Mouse (Mus musculus) thymus, postnatal 10 days (tissue): ENCODE measurements around the gene Tex29.
"Not testable (repeated sequence)": the region's sequence is repeated elsewhere in the genome, so short reads cannot be mapped to it uniquely, and the experiment has no call there.

Source experiments
- DNase-seq, 2 experiments: peaks; one replicate each; pipeline ENCODE4 v3.0.0; 2021; ENCODE audit warnings: low spot score in 2 of 2

The Tex29 gene

DNA sequence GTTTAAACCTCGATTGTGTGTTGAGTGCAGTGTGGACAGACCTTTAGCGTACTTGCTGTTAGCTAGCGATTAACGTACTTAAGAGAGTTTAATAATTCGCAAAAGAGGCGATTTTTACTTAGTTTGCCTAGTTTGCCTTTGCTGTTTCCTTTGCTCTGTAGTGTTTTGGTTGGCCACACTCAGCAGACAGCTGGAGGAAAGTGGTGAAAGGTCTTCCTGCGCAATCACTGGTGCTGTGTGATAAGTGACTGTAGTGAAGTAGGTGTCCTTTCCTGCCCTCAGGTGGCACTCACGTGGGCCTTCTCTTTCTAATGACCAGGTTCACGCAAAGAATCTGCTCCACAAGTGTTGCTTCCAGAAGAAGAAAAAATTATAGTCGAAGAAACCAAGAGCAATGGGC, 9.1 kb upstream of the Tex29 start:
- DNase-seq = no peak

DNA sequence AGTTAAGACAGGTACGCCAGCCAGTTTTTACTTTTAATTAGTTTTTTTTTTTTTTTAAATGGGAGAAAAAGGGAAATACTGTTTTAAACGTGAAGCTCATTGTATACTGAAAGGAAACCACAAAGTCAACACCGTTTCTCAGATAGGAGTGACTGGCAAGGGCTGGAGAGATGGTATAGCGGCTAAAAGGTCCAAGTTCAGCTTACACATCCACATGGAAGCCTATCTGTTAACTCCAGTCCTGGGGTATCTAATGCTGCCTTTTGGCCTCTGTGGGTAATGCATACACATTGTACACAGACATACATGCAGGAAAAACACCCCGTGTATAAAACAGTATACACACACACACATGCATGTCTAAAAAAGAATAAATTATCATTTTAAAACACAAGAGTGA, 8.3 kb upstream of the Tex29 start:
- DNase-seq = no peak

DNA sequence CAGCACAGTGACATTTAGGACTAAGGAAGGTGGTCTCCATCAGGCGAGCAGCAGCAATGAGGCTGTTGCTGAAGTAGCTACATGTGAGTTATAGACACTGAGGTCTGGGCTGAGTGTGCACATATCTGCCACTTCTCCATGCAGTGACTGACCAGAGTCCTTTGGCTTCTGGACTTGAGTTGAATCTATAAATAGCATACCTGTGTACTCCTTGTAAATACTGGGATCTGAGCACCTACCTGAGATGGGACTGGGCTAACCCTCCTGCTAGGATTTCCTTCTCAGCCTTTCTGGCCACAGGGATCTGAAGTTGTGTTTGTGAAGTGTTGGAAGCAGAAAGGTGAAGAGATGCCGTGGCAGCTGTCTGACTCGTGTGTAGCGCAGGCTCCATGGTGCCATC, 7.1 kb upstream of the Tex29 start:
- DNase-seq = no peak

DNA sequence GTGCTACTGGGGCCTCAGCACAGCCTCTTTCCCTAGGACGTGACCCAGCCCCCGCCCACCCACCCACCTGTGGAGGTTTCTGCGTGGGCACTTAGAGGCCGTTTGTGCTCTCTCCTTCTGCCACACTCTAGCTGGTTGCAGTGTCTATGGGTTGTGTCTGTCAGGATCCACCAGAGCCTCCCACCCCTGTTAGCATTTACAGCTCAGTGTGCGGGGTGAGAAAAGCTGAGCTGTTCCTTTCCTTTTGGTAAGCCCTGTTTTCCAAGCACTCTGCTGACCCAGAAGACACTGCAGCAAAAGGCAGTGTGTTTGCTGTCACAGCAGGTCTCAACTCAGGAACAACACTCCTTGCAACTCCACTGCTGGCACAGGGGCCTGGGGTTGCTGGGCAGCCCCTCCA, 6.1 kb upstream of the Tex29 start:
- no peak for DNase-seq

DNA sequence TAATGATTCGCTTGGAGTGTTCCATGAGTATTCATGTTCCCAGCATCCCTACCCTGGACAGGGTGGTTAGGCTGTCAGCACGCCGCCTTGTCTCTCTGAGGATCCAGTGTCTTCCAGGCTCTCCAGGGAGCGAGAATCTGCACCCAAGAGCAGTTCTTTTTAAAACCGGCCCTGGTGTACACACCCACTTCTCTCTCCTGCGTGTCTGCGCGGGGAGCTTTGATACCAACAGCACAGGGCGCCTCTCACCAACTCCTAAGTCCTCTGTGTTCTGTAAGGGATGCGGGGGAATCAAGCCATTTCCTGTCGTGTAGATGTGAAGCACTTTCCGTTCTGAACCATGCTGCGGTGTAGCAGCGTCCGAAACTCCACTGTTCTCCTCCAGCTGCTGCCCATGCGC, 5.6 kb upstream of the Tex29 start:
- no peak for DNase-seq

DNA sequence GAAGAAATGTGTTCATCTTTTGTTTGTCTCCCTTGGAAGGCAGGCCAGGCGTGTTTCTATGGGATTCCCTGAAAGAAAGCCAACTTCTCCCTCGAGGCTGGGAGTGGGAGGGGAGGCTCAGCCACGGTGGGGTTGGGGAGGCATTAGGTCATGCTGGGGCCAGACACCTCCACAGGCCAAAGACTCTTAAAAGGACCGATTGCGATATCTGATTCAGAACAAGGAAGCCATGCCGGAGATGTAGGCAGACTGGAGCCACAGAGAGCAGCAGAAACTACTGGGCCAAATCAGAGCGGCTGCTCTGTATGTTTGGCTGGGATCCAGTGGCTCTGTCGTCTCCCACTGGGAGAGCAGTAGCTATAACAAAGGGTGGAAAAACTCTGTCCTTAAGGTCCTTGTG, 1.3 kb downstream of the Tex29 start:
- no peak for DNase-seq

DNA sequence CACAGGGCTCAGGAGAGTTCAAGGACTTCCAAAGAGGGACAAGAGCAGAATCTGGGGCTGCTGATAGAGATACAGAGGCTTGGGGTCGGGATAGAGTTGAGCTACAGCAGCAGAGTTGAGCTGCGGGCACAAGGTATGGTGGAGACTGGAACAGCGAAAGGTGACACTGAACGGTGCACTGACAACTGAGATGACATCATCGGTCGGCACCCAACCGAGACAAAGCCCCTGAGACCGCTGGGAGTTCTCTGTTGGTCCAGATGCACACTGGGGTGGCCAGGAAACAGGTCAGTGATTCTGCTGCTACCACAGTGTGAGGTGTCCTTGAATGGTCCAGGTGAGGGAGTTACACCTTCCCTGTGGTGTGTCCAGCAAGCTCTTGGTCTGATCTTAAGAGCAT, 2.5 kb downstream of the Tex29 start:
- DNase-seq = no peak

DNA sequence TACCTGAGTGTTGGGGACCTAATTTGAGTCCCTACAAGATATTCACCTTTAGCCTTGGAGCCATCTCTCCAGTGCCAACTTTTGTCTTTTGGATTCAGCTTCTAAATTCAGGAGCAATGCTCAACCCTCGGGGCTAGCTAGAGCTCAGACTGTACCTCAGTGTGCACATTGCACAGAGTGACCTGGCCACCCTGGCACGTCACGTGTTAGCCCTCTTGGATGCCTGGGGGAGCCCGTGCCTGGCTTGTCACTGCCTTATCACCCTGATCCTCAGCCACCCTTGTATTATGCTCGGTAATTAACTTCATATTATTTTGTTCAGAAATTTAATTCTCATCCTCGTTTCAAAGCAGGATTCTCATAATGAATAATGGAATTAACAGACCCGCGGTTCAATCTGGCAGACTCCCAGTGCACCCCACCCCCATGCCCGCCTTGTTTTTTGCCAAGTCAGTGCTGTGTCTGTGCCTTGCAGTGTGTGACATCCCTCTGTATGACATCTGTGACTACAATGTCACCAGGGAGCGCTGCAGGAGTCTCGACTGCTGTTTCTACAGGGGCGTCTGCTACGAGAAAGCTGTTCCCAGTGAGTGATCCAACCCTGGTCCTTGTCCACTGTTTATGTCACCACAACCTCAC, 3.5 kb downstream of the Tex29 start:
- no peak for DNase-seq

DNA sequence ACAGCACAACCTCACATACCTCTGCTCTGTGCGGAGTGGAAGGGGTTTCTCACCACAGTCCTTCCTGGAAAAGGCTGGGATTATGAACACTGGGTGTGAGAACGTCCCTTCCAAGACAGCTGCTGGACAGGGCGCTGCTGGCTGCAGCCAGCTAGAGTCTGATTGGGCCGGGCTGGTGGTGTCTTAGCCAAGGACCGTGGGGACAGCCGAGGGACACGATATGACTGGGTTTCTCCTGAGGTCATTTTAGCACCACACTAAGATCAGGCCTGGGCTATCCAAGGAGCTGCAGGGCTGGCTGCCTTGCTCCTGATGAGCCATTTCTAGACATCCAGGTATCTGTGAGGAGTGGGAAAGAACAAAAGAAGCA, 4.0 kb downstream of the Tex29 start:
- no peak for DNase-seq

DNA sequence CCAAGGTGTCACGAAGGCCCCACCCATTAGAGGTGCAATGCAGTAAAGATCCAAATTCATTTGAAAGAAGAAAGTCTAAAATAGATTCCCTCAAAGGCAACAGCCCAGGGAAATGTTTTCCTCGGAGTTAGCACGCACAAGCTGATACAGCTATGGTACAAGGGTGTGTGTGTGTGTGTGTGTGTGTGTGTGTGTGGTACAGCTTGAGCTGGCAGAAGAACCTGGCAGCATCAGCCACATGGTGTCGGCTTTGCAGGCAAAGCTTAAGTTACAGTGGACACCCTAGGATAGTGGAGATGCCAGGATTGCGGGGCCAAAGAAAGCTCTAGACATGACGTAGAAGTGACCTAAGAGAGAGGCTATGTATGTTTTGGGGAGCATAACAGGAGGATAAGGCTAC, 6.5 kb downstream of the Tex29 start:
- DNase-seq = no peak

DNA sequence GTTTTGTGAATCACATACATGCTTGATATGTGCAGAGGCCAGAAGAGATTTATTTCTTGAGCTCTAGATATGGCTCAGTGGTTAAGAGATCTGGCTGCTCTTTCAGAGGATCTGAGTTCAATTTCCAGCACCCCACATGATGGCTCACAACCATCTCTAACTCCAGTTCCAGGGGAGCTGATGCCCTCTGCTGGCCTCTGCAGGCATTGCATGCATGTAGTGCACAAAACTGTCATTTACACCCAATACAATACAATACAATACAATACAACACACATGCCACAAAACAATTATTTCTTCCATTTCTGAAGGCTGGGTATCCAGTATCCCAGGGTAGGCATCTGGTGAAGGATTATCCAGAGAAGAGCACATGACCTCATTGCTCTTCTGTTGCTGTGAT, 27.6 kb downstream of the Tex29 start:
- DNase-seq = no peak

DNA sequence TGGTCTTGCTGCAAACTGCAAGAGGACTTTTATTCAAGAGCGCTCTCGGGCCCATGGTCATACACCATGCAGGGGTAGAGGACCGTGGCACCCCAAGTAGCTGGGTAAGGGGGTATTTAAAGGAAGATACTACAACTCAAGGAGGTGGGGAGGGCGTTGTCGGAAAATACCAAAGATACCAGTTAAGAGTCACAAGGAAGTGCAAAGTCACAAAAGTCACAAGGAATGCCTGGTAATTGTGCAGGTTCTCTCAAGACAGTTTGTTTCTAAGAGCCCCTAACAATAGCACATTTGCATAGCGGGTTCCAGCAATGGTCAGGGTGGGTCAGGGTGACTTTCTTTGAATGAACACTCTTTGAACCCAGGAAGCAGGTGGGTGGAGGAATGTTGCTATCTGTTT, 34.0 kb downstream of the Tex29 start:
- not testable (repeated sequence) for DNase-seq

DNA sequence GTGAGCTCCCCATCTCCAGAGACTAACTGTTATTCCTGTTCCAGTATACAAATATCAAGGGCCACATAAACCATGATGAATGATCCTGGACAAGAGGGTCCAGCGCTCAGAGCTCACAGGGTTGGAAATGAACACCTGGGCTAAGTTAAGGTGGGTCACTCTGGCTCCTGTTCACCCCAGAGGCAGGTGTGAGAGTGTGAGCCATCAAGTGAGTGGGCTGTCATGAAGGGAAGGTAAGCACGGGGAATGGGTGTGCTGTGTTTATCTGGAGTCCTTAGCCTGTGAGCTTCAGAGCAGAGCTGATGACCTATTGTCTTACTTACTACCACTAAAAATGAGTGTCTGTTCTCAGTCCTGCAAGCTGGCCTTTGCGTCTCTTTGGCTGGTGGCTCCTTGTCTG, 44.4 kb downstream of the Tex29 start:
- DNase-seq = no peak

DNA sequence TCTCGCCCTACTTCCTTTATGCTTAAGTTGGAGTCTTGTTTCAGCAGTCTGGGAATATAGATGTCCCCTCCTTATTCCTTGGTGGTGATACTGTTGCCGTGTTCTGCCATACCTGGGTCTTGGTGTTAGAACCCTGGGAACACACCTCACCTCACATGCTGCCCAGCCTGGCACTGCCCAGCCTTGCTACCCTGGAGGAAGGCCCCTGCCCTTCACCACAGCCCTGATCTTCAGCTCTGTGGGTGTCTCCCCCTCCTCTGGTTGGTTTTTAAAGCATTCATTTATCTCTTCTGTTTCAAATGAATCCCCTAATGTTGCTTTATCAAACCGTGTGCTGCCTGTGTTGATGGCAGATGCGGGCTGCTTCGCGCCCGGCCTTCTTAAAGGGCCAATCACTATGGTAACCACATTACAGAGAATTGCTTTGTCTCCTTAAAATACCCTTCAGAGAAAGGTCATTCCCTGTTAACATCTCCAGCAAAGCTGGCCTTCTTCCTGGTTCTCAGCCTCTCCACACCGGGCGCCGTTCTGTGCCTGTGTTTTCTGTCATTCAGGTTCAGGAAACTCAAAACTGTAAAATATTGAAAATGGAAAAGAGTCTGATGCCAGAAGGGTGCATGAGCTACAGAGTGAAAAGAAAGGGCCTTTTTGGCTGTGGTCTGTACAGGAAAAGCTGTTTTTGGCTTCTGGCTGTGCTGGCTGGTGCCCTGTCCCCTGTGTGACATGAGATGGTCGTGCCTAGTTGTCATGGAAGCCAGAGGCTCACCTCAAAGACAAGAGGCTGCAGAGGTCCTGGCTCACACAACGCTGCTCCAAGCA, 45.8 kb downstream of the Tex29 start:
- DNase-seq = no peak

DNA sequence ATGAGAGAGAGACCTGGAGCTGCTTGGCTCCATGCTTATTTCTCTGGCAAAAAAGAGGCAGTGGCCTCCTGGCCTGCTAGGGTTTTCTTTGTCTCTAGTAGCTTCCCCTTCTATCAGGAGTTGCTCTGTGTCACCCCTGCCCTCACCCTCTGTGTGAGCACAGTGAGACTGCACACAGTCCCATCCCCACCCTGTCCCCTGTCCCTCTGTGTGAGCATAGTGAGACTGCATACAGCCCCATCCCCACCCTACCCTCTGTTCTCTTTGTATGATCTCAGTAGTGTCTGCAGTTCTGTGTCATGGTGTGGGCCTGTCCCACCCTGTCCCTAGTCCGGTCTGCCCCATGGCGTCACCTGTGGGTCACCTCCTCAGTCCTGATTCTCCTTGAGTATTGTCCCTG, 46.5 kb downstream of the Tex29 start:
- DNase-seq = no peak

DNA sequence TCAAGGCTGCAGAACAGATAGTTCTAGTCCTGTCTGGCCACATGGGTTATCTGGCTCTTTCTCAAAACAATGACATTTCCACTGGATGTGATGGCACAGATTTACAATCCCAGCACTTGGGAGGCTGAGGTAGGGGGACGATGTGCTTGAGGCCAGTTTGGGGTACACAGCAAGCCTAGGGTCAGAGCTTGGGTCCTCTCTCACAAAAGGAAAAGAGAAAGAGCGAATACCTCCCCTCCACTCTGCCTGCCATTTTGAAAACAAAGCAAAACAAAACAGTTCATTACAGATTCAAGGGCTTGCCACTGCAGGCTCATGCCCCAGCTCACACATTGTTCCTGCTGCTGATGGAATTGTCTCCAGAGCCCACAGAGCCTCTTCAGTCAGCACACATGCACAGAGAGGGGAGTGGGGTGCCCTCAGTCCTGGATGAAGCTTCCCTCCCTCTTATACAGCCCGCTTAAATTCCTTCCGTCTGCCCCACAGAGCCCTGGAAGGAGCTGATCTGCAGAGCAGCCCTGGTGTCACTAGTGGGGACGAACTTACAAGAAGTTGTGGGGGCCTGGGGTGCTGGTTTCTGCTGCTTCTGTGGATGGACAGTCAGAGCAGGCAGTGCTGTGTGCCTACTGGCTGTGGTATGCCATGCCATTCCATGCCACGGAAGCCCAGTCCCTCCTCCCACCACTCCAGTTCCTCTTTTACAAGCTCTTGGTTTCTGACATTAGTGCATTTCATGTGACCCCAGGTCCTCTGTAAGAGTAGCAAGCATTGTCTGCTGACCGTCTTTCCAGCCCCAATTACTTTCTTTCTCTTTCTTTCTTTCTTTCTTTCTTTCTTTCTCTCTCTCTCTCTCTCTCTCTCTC, 49.1 kb downstream of the Tex29 start:
- DNase-seq = no peak

DNA sequence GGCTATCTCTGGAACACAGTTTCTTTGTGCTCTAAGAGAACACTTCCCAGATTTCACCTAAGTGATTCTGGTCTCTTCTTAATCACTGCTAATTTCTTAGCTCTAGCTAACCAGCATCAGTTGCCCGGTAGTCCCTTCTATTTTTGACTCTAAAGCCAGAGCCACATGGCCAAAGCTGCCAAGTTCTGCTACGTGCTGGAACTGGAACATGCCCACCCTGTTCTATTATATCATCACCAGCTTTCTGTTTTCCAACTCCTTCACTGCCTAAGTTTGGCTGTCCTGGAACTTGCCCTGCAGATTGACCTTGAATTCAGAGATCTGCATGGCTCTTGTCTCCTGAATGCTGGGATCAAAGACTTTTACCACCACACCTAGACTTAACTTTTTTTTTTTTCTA, 52.5 kb downstream of the Tex29 start:
- no peak for DNase-seq

DNA sequence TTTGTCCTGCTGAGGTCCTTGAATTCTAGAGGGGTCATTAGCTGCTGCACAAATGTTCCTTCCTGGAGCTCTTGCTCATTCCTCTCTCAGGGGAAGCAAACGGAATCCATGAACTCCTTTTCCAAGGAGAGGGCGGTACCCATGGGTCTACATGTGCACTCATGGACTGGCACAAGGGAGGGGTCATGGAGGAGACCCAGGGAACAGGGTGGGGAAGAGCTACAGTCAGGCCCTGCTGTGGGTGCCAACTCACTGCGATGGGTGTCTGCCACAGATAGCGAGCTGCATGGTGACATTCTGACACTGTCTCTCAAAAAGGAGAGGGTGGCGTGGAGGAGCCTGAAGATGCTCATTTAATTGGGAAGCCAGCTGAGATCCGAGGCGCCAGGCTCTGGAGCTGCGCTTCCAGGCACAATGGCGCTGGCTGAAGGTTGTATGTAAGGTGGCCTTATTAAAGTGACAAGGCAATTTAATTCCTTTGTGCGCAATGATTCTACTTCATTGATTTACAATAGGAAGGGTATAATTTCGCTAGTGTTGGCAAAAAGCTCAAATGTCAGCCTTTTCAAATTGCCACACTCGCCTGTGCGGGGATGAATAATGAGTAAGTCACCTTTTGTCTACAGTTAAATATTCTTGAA, 55.9 kb downstream of the Tex29 start:
- DNase-seq = no peak

DNA sequence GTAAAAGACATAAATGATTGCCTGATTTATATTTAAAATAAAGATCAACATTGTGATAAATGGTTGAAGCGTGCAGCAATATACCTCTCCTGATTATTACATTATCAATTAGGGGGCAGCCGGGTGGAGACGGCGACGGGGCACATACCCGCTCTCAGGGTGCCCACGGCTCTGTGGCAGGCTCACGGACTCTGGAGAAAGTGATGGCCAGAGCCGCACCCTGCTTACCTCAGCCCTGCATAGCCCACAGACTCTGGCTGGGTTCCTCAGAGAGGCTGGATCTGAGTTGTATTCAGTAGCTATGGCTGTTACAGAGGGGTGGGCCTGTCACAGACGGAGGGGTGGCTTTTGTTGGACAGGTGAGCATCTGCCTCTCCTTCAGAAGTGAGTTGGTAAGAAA, 56.4 kb downstream of the Tex29 start:
- no peak for DNase-seq

DNA sequence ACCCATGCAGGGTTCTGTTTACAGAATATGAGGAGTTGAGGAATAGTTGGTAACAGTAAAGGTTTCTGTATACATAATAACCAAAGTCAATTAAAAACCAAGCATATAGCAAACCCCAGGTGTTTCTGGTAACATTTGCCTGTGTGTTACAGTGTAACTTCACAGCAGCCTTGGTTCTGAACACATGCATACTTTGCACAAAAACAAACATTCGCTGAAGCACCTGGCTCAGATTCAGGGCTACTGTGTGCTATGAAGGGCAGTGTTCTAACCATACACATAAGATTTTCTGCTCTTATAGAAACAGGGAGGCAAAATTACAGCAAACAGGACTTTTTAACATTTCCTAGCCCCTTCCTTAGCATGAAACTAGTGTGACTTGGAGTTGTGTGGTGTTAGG, 58.5 kb downstream of the Tex29 start:
- no peak for DNase-seq
